Mouse (Mus musculus) midbrain, embryonic 16.5 days (tissue): ENCODE results near the gene Pomgnt1. TPM values are rescaled to one million over a fixed set of nuclear protein-coding genes. Genes with fewer than 3 reads are reported as not detected.
A peak's percentile ranks its signal among the peaks of the same experiment; 100 is the strongest.

Source experiments
- ATAC-seq: fragments of 200-750 bp; cut with Nextera tagmentation; 2 replicates; pipeline ENCODE4 v1.8.0; 2017; ENCODE audit warnings: moderate TSS enrichment
- H3K27ac ChIP-seq: fragments of 300-500 bp; sonication (generic); 2 replicates; pipeline ENCODE4 v1.5.1; 2014; ENCODE audit warnings: mild to moderate bottlenecking, low read length, mixed read lengths
- H3K27me3 ChIP-seq: fragments of 300-500 bp; sonication (generic); 2 replicates; pipeline ENCODE4 v1.6.1; 2014; ENCODE audit warnings: low read depth, low read length, mixed read lengths; ENCODE audit not compliant: control insufficient read depth, insufficient read depth
- H3K36me3 ChIP-seq: fragments of 300-500 bp; sonication (generic); 2 replicates; pipeline ENCODE4 v1.6.1; 2014; ENCODE audit warnings: mild to moderate bottlenecking, low read length, moderate library complexity, mixed read lengths; ENCODE audit not compliant: control insufficient read depth, insufficient read depth
- H3K4me1 ChIP-seq: fragments of 300-500 bp; sonication (generic); 2 replicates; pipeline ENCODE4 v1.6.1; 2014; ENCODE audit warnings: mild to moderate bottlenecking, low read length, mixed read lengths; ENCODE audit not compliant: control insufficient read depth, insufficient read depth
- H3K4me2 ChIP-seq: fragments of 300-500 bp; sonication (generic); 2 replicates; pipeline ENCODE4 v1.6.1; 2014; ENCODE audit warnings: mild to moderate bottlenecking, low read length, mixed read lengths
- H3K4me3 ChIP-seq: fragments of 300-500 bp; sonication (generic); 2 replicates; pipeline ENCODE4 v1.5.1; 2014; ENCODE audit warnings: low read depth, mild to moderate bottlenecking, low read length, moderate library complexity, mixed read lengths
- H3K9ac ChIP-seq: fragments of 300-500 bp; sonication (generic); 2 replicates; pipeline ENCODE4 v1.6.1; 2014; ENCODE audit warnings: low read depth, low read length, mixed read lengths
- H3K9me3 ChIP-seq: fragments of 300-500 bp; sonication (generic); replicated peaks from 2 replicates; pipeline ENCODE4 v1.6.1; 2014; ENCODE audit warnings: mild to moderate bottlenecking, low read length, mixed read lengths; ENCODE audit not compliant: control insufficient read depth, poor library complexity, severe bottlenecking
- WGBS: fragments of 180-500 bp; shearing (Covaris S2); extraction: QIAGEN DNeasy Blood & Tissue Kit; methylation state at CpG from one replicate; pipeline ENCODE4 v1.1.7; 2014; 5-methylcytosine and 5-hydroxymethylcytosine counted together
- polyA plus RNA-seq: library from polyadenylated mRNA; unstranded; fragments of >200 nt; fragmentation: Nextera tagmentation; extraction: Ambion mirVana; gene quantifications from 2 replicates; pipeline ENCODE4 v1.2.1, GENCODE M21; 2015

Pomgnt1 gene
- polyA plus RNA-seq, 1 experiment from 2014 or later: 68.8 TPM

DNA sequence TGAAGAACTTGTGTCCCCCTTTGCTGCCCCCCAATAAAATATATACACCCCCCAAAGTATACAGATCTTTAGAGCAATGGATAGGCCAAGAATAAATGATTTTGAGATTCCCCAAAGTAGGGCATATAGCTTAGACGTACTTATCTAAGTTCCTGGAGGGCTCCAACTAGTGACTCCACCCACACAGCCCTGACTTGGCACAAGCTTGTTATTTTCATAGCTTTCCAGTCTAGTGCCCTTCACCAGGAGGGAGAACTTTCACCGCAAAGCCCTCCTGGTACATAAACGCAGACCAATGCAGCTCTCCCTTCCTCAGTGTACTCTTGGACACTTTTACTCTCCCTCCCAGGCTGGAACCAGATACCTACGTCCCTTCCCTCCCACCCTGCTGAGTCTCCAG, 38.5 kb downstream of the Pomgnt1 start:
- Histone ChIP-seq H3K9me3 (no peaks in the 10 kb centered on the region), H3K4me3 (no peak overlapping the region), H3K4me2 (no peak overlapping the region), H3K9ac (no peak overlapping the region), H3K36me3 (peaks cover 19% of the 10 kb centered on the region), H3K4me1 (no peaks in the 10 kb centered on the region), H3K27ac (no peak overlapping the region), H3K27me3 (no peaks in the 10 kb centered on the region)
- ATAC-seq: no peak
- 75% methylated on average over 4 of the region's 4 CpGs for WGBS

DNA sequence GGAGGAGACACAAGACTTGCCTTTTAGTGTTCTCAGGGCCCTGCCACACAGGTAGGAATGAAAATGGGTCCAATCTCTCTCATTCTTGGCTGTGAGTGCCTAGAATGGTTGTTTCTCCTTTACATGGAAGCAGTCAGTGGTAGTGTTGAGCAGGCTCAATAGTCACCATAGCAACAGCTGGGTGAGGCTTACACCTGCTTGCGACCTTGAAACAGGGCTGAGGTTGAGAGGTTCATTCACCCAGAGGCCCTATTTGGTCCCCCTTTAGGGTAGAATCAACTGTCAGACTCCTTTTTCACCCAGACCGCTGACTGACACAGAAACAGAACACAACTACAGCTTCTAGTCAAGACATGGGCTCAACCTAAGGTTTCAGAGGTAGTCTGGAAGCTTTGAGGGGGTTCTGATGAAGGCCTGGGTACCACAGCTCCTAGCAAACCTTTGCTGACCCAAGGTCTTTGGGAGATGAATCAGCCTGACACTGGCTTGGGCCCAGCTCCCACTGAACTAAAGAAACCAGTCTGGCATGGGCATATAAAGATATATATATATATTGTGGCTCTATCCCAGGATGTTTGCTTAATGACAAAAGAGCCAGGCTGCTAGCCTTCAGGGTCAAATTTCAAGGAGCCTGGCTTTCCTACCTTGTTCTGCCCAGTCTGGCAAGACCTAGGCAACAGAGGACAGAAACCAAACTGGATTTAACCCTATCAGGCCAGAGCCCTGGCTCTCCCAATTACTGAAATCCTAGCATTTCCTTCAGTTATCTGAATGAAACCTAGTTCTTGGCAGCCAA, 41.3 kb downstream of the Pomgnt1 start:
- Histone ChIP-seq H3K27me3 (no peaks in the 10 kb centered on the region), H3K4me3 (no peak overlapping the region)
- 83% methylated on average over 2 of the region's 2 CpGs for WGBS

DNA sequence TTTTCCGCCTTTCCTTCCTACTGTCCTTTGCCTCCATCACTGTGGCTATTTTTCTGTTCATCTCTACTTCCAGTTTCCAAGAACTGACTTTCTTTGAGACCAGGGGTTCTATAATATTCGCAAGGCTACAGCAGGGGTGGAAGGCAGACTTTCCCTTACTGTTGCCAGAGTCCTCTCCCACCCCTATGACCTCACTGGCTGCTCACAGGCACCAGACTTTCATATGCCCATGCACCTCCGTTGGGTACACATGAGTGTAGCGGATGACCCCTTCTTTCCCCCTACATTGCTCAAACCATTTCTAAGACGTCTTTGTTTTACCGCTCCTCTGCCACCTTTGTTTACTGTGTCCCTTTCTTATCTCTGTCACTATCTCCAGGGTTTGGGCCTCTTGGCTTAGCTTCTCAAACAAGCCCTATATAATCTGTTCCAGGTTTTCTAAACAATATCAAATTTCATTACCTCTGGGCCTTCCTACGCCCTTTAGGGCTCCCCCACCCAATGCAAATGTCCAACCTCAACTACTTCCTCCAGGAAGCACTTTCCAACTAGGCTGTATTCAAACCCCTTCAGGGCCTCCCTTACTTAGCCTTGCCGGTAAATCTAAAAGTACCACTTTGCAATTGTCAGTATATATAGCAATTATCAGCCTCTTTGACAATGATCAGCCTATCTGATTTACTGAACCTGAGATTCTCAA, 42.2 kb downstream of the Pomgnt1 start:
- ATAC-seq: no peak
- Histone ChIP-seq H3K4me2 (no peak overlapping the region), H3K9ac (no peak overlapping the region), H3K27ac (no peak overlapping the region), H3K4me1 (no peaks in the 10 kb centered on the region), H3K9me3 (no peaks in the 10 kb centered on the region), H3K27me3 (no peaks in the 10 kb centered on the region), H3K36me3 (no peaks in the 10 kb centered on the region), H3K4me3 (no peak overlapping the region)
- 78% methylated on average over 8 of the region's 8 CpGs for WGBS

More for the DNA sequence above, 41.3 kb downstream of the Pomgnt1 start:
- Histone ChIP-seq H3K27ac (no peak overlapping the region), H3K4me2 (no peak overlapping the region), H3K9ac (no peak overlapping the region), H3K4me1 (no peaks in the 10 kb centered on the region), H3K36me3 (no peaks in the 10 kb centered on the region), H3K9me3 (no peaks in the 10 kb centered on the region)
- no peak for ATAC-seq

- Histone ChIP-seq H3K9ac (no peak within 1 kb of the TSS), H3K4me1 (no peaks in the 10 kb centered on the region), H3K4me3 (no peak within 1 kb of the TSS), H3K27me3 (no peaks in the 10 kb centered on the region), H3K9me3 (no peaks in the 10 kb centered on the region), H3K36me3 (no peaks in the 10 kb centered on the region), H3K27ac (no peak within 1 kb of the TSS), H3K4me2 (no peak within 1 kb of the TSS)
- no peak for ATAC-seq
- WGBS: 38% methylated on average over 7 of the region's 7 CpGs
These were observed 43.8 kb downstream of the Pomgnt1 start, which contains the start of gene Tspan1 for GRCm38 (mm10) chr4:116167404-116167803. Tspan1 (minus strand) TSS chr4:116167601.

GRCm38 (mm10) chr4:116168617-116169352, 45.1 kb downstream of the Pomgnt1 start:
- ATAC-seq: peak; percentile 68
- H3K4me2 ChIP-seq: no peak overlapping the region
- 83% methylated on average over 7 of the region's 8 CpGs for WGBS

DNA sequence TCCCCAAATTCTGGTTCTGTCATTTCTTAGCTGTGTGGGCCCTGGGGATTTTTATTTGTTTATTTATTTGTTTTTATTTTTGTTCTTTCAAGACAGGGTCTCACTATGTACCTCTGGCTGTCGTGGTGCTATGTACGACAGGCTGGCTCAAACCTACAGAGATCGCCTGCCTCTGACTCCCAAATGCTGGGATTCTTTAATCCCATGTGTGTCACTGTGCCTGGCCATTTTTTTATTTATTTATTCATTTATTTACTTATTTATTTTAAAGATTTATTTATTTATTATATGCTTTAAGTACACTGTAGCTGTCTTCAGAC, 45.7 kb downstream of the Pomgnt1 start:
- Histone ChIP-seq H3K4me3 (no peak overlapping the region), H3K4me1 (no peaks in the 10 kb centered on the region; the same call in 1 of the 2 replicates), H3K9ac (no peak overlapping the region), H3K9me3 (no peaks in the 10 kb centered on the region), H3K4me2 (no peak overlapping the region), H3K27me3 (no peaks in the 10 kb centered on the region), H3K36me3 (no peaks in the 10 kb centered on the region), H3K27ac (no peak overlapping the region)
- WGBS: 70% methylated on average over 3 of the region's 3 CpGs
- no peak for ATAC-seq

More at GRCm38 (mm10) chr4:116168617-116169352, 45.1 kb downstream of the Pomgnt1 start:
- Histone ChIP-seq H3K27ac (no peak overlapping the region), H3K9ac (no peak overlapping the region), H3K4me1 (no peaks in the 10 kb centered on the region), H3K4me3 (no peak overlapping the region), H3K36me3 (no peaks in the 10 kb centered on the region), H3K9me3 (no peaks in the 10 kb centered on the region), H3K27me3 (no peaks in the 10 kb centered on the region)

DNA sequence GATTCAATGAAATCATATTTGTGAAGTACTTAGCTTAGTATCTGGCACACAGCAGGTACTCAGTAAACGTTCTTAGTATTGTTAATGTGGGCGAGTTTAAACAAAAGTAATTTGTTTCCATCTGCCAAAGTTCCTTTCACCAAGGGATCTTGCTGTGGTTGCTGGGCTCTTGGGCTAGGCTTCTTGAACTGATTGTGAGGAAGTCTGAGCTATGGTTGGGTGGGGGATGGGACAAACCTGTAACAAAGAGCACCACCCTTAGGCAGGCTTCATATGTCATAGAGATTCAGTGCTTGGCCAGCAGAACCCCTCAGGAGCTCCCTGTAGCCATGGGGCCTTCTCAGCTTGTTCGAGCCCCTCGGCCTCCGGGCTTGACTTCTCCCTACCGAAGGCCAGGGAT, 49.4 kb downstream of the Pomgnt1 start, which contains the start of the genes 1700042G07Rik and Gm49337:
TSS of gene 1700042G07Rik (plus strand) at position 301 of the 400 bp plus-strand sequence.
TSS of gene Gm49337 (plus strand) at position 313 of the 400 bp plus-strand sequence.
- H3K27ac ChIP-seq: no peak within 1 kb of the TSS
- H3K4me2 ChIP-seq: no peak within 1 kb of the TSS
- no peak within 1 kb of the TSS for H3K9ac ChIP-seq
- ATAC-seq: no peak
- H3K27me3 ChIP-seq: no peaks in the 10 kb centered on the region
- H3K4me3 ChIP-seq: no peak within 1 kb of the TSS
- peaks cover 11% of the 10 kb centered on the region for H3K4me1 ChIP-seq
- no peaks in the 10 kb centered on the region for H3K36me3 ChIP-seq
- no peaks in the 10 kb centered on the region for H3K9me3 ChIP-seq
- WGBS: 81% methylated on average over 6 of the region's 6 CpGs

DNA sequence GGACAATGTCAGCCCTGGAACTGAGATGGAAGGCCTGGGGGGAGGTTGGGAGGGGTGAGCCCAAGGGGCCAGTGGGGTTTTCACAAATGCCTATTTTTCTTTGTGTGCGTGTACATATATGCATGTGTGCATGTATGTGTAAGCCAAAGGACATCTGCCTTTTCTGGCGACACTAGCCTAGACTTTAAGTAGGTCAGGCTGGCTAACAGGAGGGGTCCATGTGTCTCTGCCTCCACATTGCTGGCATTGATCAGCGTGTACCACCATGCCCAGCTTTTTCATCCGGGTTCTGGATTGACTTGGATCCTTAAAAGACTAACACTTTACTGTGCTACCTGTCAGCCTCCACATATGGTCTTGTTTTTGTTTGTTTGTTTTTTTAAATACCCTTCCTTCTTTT, 50.1 kb downstream of the Pomgnt1 start:
- WGBS: 88% methylated on average over 4 of the region's 4 CpGs
- Histone ChIP-seq H3K27ac (no peak overlapping the region), H3K4me3 (no peak overlapping the region), H3K9ac (no peak overlapping the region), H3K4me1 (peaks cover 11% of the 10 kb centered on the region), H3K27me3 (no peaks in the 10 kb centered on the region), H3K4me2 (no peak overlapping the region), H3K9me3 (no peaks in the 10 kb centered on the region), H3K36me3 (no peaks in the 10 kb centered on the region)
- no peak for ATAC-seq
